18 mouse cellular contexts compared by ENCODE assay signal in genomic region chr9:45471691-45472090, GRCm38 (mm10). TPM values are rescaled to one million over a fixed set of nuclear protein-coding genes. Genes with fewer than 3 reads are reported as not detected.
DNase-seq lines count a peak whose midpoint lies in the region; ATAC-seq lines count a peak whose summit lies in the region.
"Had no signal": no experiment of that assay in that cellular context is flagged by ENCODE, and none has a peak within 500 bp of the region (broad histone marks: within the 10 kb centered on the region; RNA-seq: fewer than 3 reads in every experiment).

No protein-coding gene starts in this region.

- 0 out of 2 replicates have a peak, but pooled peaks cover 2% of the 10 kb centered on the region for H3K4me1 ChIP-seq in forebrain, embryonic 11.5 days (replicated peaks; ENCODE audit: control insufficient read depth, insufficient read depth, low read length)
- H3K4me1 ChIP-seq in forebrain, embryonic 10.5 days: peaks cover 19% of the 10 kb centered on the region
- H3K4me1 ChIP-seq in hindbrain, embryonic 16.5 days (ENCODE audit: control insufficient read depth, insufficient read depth, low read depth, low read length): peaks cover 17% of the 10 kb centered on the region
- H3K4me1 ChIP-seq: lung, embryonic 15.5 days; stomach, embryonic 15.5 days had no signal

- H3K27me3 ChIP-seq in forebrain, embryonic 11.5 days (ENCODE audit: control insufficient read depth, insufficient read depth, low read length): no peaks in the 10 kb centered on the region
- no peaks in the 10 kb centered on the region for H3K27me3 ChIP-seq in forebrain, embryonic 10.5 days (ENCODE audit: poor library complexity, severe bottlenecking)
- H3K27me3 ChIP-seq in hindbrain, embryonic 16.5 days (replicated peaks; ENCODE audit: control insufficient read depth, insufficient read depth, low read length): no peaks in the 10 kb centered on the region
- H3K27me3 ChIP-seq: lung, embryonic 15.5 days; stomach, embryonic 15.5 days had no signal

- no peak for ATAC-seq in forebrain, embryonic 11.5 days (replicated peaks; ENCODE audit: low FRiP score)
- peak; percentile 54 for ATAC-seq in hindbrain, embryonic 16.5 days
- ATAC-seq: intestine, embryonic 16.5 days; Patski had no signal

- H3K9me3 ChIP-seq in forebrain, embryonic 11.5 days (ENCODE audit: control insufficient read depth, low read length): no peaks in the 10 kb centered on the region
- H3K9me3 ChIP-seq in forebrain, embryonic 10.5 days: no peaks in the 10 kb centered on the region
- H3K9me3 ChIP-seq in hindbrain, embryonic 16.5 days (ENCODE audit: control insufficient read depth, low read length): no peaks in the 10 kb centered on the region
- H3K9me3 ChIP-seq: embryonic facial prominence, embryonic 13.5 days; lung, embryonic 15.5 days; stomach, embryonic 15.5 days had no signal

- H3K9ac ChIP-seq in forebrain, embryonic 11.5 days (ENCODE audit: low read length): no peak overlapping the region
- H3K9ac ChIP-seq in hindbrain, embryonic 16.5 days (ENCODE audit: low read depth, low read length): no peak overlapping the region
- H3K9ac ChIP-seq: embryonic facial prominence, embryonic 13.5 days; lung, embryonic 15.5 days; stomach, embryonic 15.5 days had no signal

- H3K4me3 ChIP-seq in forebrain, embryonic 11.5 days (ENCODE audit: low read depth, low read length): no peak overlapping the region
- no peak overlapping the region for H3K4me3 ChIP-seq in forebrain, embryonic 10.5 days
- no peak overlapping the region for H3K4me3 ChIP-seq in hindbrain, embryonic 16.5 days (ENCODE audit: low read length)
- H3K4me3 ChIP-seq: embryonic facial prominence, embryonic 13.5 days; lung, embryonic 15.5 days; stomach, embryonic 15.5 days had no signal

- H3K4me2 ChIP-seq in forebrain, embryonic 11.5 days (ENCODE audit: low read depth, low read length, severe bottlenecking): no peak overlapping the region
- H3K4me2 ChIP-seq in hindbrain, embryonic 16.5 days (ENCODE audit: low read length): no peak overlapping the region
- H3K4me2 ChIP-seq: embryonic facial prominence, embryonic 13.5 days; heart, embryonic 11.5 days; liver, embryonic 11.5 days; lung, embryonic 15.5 days; stomach, embryonic 15.5 days had no signal

- peak overlapping the region; percentile 51; the same call in 1 of the 2 replicates for H3K27ac ChIP-seq in forebrain, embryonic 11.5 days (ENCODE audit: low read depth, low read length)
- H3K27ac ChIP-seq in forebrain, embryonic 10.5 days: no peak overlapping the region
- H3K27ac ChIP-seq in hindbrain, embryonic 16.5 days (ENCODE audit: low read depth, low read length): no peak overlapping the region
- H3K27ac ChIP-seq: embryonic facial prominence, embryonic 13.5 days; lung, embryonic 15.5 days; stomach, embryonic 15.5 days had no signal

- DNase-seq in forebrain, embryonic 11.5 days (ENCODE audit: low spot score): no peak
- DNase-seq in forebrain, embryonic 10.5 days (ENCODE audit: extremely low spot score, low spot score): no peak
- DNase-seq in right cerebral cortex, postnatal 10 days (ENCODE audit: low spot score in 2 of 2): peak; percentile 58 to 59
- no peak for DNase-seq in right cerebral cortex, postnatal 14 days
- DNase-seq in kidney, adult 18-20 months: no peak
- DNase-seq in kidney, postnatal 14 days: no peak
- DNase-seq in lung, postnatal 25 days (ENCODE audit: low spot score): no peak
- DNase-seq: cerebellum, adult 11-12 months; gastrocnemius, postnatal 25 days; thymus, postnatal 14 days had no signal

- 24% methylated on average over 9 of the region's 9 CpGs for WGBS in forebrain, embryonic 11.5 days
- WGBS in forebrain, embryonic 10.5 days: 36% methylated on average over 9 of the region's 9 CpGs
- 13% methylated on average over 9 of the region's 9 CpGs for WGBS in hindbrain, embryonic 16.5 days

- no peaks in the 10 kb centered on the region for H3K36me3 ChIP-seq in forebrain, embryonic 11.5 days (ENCODE audit: control insufficient read depth, insufficient read depth, low read length)
- no peaks in the 10 kb centered on the region for H3K36me3 ChIP-seq in forebrain, embryonic 10.5 days (replicated peaks)
- no peaks in the 10 kb centered on the region for H3K36me3 ChIP-seq in hindbrain, embryonic 16.5 days (ENCODE audit: control insufficient read depth, insufficient read depth, low read length)
- H3K36me3 ChIP-seq: embryonic facial prominence, embryonic 13.5 days; lung, embryonic 15.5 days; stomach, embryonic 15.5 days had no signal

RNA-seq across cellular contexts. Expression of gene Dscaml1, which starts 45.3 kb away (rescaled TPM):
- polyA plus RNA-seq in forebrain, embryonic 11.5 days (2014; fragmentation: Nextera tagmentation; extraction: Ambion mirVana): 3.4 and 5.4 TPM in 2 replicates
- polyA plus RNA-seq in forebrain, embryonic 10.5 days (2016; fragmentation: Nextera tagmentation; extraction: Ambion mirVana): 0.28 and 0.79 TPM in 2 replicates
- polyA plus RNA-seq in hindbrain, embryonic 16.5 days (2015; fragmentation: Nextera tagmentation; extraction: Ambion mirVana): 10.8 and 17.7 TPM in 2 replicates

Comparison
In these comparisons a context has a peak if more than half of its experiments do, and no peak if none do; other contexts are left out.
1. DNase-seq: peak in right cerebral cortex, postnatal 10 days (2 of 2); none in forebrain, embryonic 11.5 days (single experiment), forebrain, embryonic 10.5 days (single experiment), right cerebral cortex, postnatal 14 days (single experiment), kidney, adult 18-20 months (single experiment), kidney, postnatal 14 days (single experiment) and lung, postnatal 25 days (single experiment).